Mouse (Mus musculus) limb, embryonic 15.5 days (tissue): ENCODE data around the gene Rpl10a. TPM values are rescaled to one million over a fixed set of nuclear protein-coding genes. Genes with fewer than 3 reads are reported as not detected.

Source experiments
- ATAC-seq: fragments of 200-750 bp; cut with Nextera tagmentation; 2 replicates; pipeline ENCODE4 v1.8.0; 2017; ENCODE audit warnings: low read depth, moderate TSS enrichment; ENCODE audit not compliant: insufficient number of reproducible peaks, low FRiP score, low TSS enrichment
- H3K27ac ChIP-seq: fragments of 300-500 bp; sonication (generic); 2 replicates; pipeline ENCODE4 v1.5.1; 2015; ENCODE audit warnings: moderate library complexity, mild to moderate bottlenecking, inconsistent platforms
- H3K27me3 ChIP-seq: fragments of 300-500 bp; sonication (generic); 2 replicates; pipeline ENCODE4 v1.6.1; 2015; ENCODE audit warnings: inconsistent platforms
- H3K36me3 ChIP-seq: fragments of 300-500 bp; sonication (generic); 2 replicates; pipeline ENCODE4 v1.6.1; 2015; ENCODE audit warnings: inconsistent platforms
- H3K4me1 ChIP-seq: fragments of 300-500 bp; sonication (generic); 2 replicates; pipeline ENCODE4 v1.6.1; 2015; ENCODE audit warnings: inconsistent platforms
- H3K4me2 ChIP-seq: fragments of 300-500 bp; sonication (generic); 2 replicates; pipeline ENCODE4 v1.6.1; 2015; ENCODE audit warnings: mild to moderate bottlenecking, inconsistent platforms
- H3K4me3 ChIP-seq: fragments of 300-500 bp; sonication (generic); 2 replicates; pipeline ENCODE4 v1.5.1; 2015; ENCODE audit warnings: mild to moderate bottlenecking, inconsistent platforms
- H3K9ac ChIP-seq: fragments of 300-500 bp; sonication (generic); 2 replicates; pipeline ENCODE4 v1.6.1; 2015; ENCODE audit warnings: inconsistent platforms
- H3K9me3 ChIP-seq: fragments of 300-500 bp; sonication (generic); 2 replicates; pipeline ENCODE4 v1.6.1; 2016; ENCODE audit warnings: inconsistent platforms
- WGBS: fragments of 180-500 bp; shearing (Covaris S2); methylation state at CpG from one replicate; pipeline ENCODE4 v1.1.7; 2015; 5-methylcytosine and 5-hydroxymethylcytosine counted together
- polyA plus RNA-seq: library from polyadenylated mRNA; unstranded; fragments of >200 nt; fragmentation: Nextera tagmentation; extraction: Ambion mirVana; gene quantifications from 2 replicates; pipeline ENCODE4 v1.2.1, GENCODE M21; 2015

Rpl10a gene
- polyA plus RNA-seq, 1 experiment from 2014 or later: 665 TPM

DNA sequence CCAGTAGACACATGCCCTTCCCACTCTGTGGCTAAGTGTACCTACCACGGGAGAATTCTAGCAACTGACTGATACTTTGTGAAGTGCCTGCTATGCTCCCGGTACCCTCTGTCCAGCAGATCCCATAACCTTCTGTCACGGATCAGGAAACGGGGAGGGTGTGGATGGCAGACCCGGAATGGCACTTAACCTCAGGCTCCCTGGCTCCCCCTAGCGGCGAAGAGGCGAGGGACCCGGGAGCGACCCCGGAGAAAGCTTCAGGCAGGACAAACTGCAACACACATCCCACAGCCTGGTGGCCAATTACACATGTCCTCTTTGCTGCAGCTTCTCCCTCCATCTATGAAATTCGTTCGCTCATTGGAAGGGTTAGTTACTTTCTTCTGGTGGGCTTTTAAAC, 40.2 kb downstream of the Rpl10a start:
- H3K36me3 ChIP-seq: no peaks in the 10 kb centered on the region
- no peak overlapping the region for H3K27ac ChIP-seq
- H3K4me2 ChIP-seq: no peak overlapping the region
- H3K4me1 ChIP-seq: peaks cover 20% of the 10 kb centered on the region
- H3K27me3 ChIP-seq: peaks cover 24% of the 10 kb centered on the region
- no peak for ATAC-seq
- 8% methylated on average over 13 of the region's 13 CpGs for WGBS
- H3K9me3 ChIP-seq: no peaks in the 10 kb centered on the region
- H3K9ac ChIP-seq: no peak overlapping the region
- H3K4me3 ChIP-seq: no peak overlapping the region

DNA sequence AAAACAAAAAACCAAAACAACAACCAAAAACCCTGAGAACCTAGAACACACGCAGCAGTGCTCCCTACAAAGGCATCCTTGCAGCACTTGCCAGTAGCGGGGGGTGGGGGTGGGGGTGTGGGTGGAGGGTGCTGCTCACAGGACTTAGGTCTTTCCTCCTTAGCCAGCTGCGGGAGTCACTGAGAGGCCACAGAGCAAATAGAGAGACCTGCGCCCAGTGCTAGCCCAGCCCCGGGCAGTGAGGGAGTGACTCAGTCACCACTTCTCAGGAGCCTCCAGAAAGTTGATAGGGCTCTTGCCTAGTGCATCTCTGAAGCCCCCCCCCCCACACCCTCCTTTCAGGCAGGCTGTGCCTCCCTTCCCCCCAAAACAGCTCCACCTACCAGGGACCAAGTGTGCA, 40.8 kb downstream of the Rpl10a start:
- peaks cover 22% of the 10 kb centered on the region for H3K27me3 ChIP-seq
- no peak overlapping the region for H3K9ac ChIP-seq
- H3K4me3 ChIP-seq: no peak overlapping the region
- 73% methylated on average over 5 of the region's 5 CpGs for WGBS
- no peak overlapping the region for H3K27ac ChIP-seq
- H3K36me3 ChIP-seq: no peaks in the 10 kb centered on the region
- no peaks in the 10 kb centered on the region for H3K9me3 ChIP-seq
- H3K4me2 ChIP-seq: no peak overlapping the region
- no peak for ATAC-seq
- peaks cover 14% of the 10 kb centered on the region for H3K4me1 ChIP-seq

DNA sequence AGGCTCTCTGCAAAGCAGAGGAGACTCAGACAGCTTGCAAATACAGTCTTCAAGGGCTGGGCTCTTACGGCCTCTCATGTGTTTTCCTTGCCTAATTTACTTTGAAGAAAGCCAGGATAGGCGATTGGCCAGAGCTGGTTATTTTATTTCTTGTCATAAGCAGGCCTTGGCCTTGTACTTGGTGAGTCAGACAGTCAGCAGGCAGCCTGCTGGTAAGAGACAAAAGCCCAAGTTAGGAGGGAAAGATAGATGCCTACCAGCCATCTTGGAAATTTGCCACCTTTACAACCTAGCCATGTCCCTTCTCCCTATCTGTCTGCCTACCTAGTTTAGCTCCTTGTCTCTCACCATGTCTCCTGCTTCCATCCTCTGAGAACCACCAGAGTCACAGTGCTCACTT, 43.0 kb downstream of the Rpl10a start:
- H3K27ac ChIP-seq: no peak overlapping the region
- H3K9me3 ChIP-seq: no peaks in the 10 kb centered on the region
- WGBS: 63% methylated on average over 2 of the region's 2 CpGs
- H3K9ac ChIP-seq: no peak overlapping the region
- no peaks in the 10 kb centered on the region for H3K36me3 ChIP-seq
- no peak overlapping the region for H3K4me3 ChIP-seq
- H3K4me2 ChIP-seq: no peak overlapping the region
- H3K4me1 ChIP-seq: peaks cover 13% of the 10 kb centered on the region
- ATAC-seq: no peak
- peaks cover 26% of the 10 kb centered on the region for H3K27me3 ChIP-seq

DNA sequence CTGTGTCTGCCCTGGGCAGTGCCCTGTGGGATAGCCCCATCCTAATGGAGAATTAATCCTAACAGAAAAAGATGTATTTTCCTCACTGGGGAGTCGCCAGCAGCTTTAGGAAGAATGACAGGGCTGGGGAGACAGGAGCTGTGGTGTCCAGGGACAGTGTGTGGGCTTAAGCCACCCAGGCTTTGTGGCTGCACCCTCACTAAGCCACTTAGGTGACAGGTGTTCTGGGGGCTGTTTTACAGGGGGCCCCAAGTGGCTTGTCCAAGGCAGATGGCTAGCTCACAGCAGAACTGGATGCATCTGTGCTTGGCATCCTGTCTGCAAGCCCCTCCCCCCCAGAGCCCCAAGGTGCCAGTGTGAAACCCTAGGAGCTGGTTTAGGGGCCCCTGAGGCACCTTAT, 43.7 kb downstream of the Rpl10a start:
- no peak overlapping the region for H3K9ac ChIP-seq
- H3K4me1 ChIP-seq: peaks cover 13% of the 10 kb centered on the region
- no peak overlapping the region for H3K4me3 ChIP-seq
- peaks cover 29% of the 10 kb centered on the region for H3K27me3 ChIP-seq
- no peaks in the 10 kb centered on the region for H3K36me3 ChIP-seq
- 79% methylated on average over 1 of the region's 1 CpGs for WGBS
- no peak overlapping the region for H3K4me2 ChIP-seq
- H3K27ac ChIP-seq: no peak overlapping the region
- no peak for ATAC-seq
- H3K9me3 ChIP-seq: no peaks in the 10 kb centered on the region

DNA sequence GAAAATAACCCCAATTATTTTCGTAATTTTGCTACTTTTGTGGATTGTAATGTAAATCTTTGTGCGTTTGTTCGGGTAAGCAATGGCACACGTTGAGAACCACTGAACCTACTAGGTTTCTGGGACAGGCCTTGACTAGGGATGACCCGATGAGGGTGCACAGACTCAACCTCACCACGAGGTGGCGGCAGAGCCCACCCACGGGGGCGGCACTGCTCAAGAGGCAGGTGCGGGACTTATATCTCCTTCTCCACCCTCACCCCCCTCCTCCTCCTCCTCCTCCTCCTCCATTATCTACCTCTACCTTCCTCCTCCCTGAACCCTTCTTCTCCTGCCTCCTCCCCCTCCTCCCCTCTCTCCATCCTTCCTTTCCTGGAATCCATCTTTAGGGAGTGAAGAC, 45.5 kb downstream of the Rpl10a start:
- Histone ChIP-seq H3K9me3 (no peaks in the 10 kb centered on the region), H3K36me3 (no peaks in the 10 kb centered on the region), H3K4me1 (peaks cover 7% of the 10 kb centered on the region), H3K9ac (no peak overlapping the region), H3K27ac (no peak overlapping the region), H3K4me3 (no peak overlapping the region), H3K4me2 (no peak overlapping the region), H3K27me3 (peaks cover 31% of the 10 kb centered on the region)
- ATAC-seq: no peak
- WGBS: 17% methylated on average over 10 of the region's 10 CpGs

DNA sequence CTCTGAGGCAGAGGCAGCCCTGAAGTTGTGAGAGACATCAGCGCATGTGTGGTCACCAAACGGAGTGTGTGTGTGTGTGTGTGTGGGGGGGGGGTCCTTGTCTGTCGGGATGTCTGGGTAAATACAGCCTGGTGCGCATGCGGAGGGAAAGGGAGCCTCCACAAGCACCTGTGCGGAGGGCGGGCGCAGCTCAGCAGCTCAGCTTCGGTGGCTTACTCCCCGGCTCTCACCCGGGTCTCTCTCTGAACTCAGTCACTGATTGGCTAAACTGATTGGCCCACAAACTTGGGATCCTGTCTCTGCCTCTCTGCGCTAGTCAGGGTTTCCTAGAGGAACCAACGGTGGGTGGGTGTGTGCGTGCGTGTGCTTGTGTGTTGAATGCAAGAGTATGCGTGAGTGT, 46.2 kb downstream of the Rpl10a start:
- Histone ChIP-seq H3K27ac (no peak overlapping the region), H3K27me3 (peaks cover 31% of the 10 kb centered on the region), H3K4me3 (no peak overlapping the region), H3K9me3 (no peaks in the 10 kb centered on the region), H3K4me1 (peaks cover 7% of the 10 kb centered on the region), H3K9ac (no peak overlapping the region), H3K4me2 (no peak overlapping the region), H3K36me3 (no peaks in the 10 kb centered on the region)
- no peak for ATAC-seq
- 22% methylated on average over 15 of the region's 16 CpGs for WGBS

DNA sequence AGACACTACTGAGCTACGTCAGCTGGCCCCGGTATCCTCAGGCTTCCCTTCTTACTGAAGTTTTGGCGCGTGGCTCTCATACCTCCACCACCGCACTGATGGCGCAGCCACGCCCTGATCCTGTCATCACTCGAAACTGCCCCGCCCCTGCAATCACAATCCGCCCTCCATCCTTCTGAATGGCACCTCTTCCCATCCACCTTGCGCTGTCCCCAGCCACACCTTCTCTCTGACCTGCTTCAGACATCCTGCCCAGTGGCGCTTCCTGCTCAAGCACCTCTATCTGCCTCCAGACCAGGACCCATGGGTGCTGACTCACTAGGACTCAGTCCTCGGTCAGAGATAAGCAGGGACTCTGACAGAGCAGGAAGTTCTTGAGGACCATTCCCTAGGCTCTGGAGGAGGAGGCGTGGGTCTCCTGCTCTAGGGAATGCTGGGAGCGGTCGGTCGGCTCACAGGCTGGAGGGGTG, 47.4 kb downstream of the Rpl10a start:
- Histone ChIP-seq H3K27ac (no peak overlapping the region), H3K4me2 (no peak overlapping the region), H3K36me3 (no peaks in the 10 kb centered on the region), H3K4me3 (no peak overlapping the region), H3K4me1 (peaks cover 7% of the 10 kb centered on the region), H3K27me3 (peaks cover 31% of the 10 kb centered on the region), H3K9me3 (no peaks in the 10 kb centered on the region), H3K9ac (no peak overlapping the region)
- ATAC-seq: no peak
- WGBS: 7% methylated on average over 17 of the region's 17 CpGs

DNA sequence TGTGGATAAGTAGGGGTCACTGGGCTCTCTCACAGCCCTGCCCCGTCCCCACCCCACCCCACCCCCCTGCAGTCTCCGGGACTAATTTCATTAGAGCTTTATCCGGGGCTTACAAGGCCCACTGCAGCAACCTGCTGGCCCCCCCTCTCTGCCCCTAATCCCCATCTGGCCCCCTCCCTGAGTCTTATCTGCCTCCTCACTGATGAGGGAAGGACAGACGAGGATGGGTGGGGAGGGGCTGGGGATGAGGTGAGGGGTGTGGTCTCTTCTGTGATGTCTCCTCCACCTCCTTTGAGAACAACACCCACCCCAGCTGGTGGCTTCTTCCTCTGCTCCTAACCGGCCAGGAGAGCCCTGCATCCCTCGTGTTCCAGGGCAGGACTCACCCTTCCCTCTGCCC, 52.0 kb downstream of the Rpl10a start:
- H3K9ac ChIP-seq: no peak overlapping the region

More for the DNA sequence above, 52.0 kb downstream of the Rpl10a start:
- Histone ChIP-seq H3K4me1 (peaks cover 7% of the 10 kb centered on the region; the same call in 1 of the 2 replicates), H3K4me2 (no peak overlapping the region), H3K4me3 (no peak overlapping the region), H3K36me3 (no peaks in the 10 kb centered on the region), H3K27me3 (peaks cover 16% of the 10 kb centered on the region), H3K9me3 (no peaks in the 10 kb centered on the region), H3K27ac (no peak overlapping the region)
- 13% methylated on average over 6 of the region's 6 CpGs for WGBS
- ATAC-seq: no peak

Other genes with a start within 250 kb of the Rpl10a start
- 1.5 TPM in 2 replicates for gene Tcp11, start 247.8 kb upstream of the Rpl10a start, polyA plus RNA-seq
- gene Scube3, start 186.3 kb upstream of the Rpl10a start, polyA plus RNA-seq: 4.2 and 6.9 TPM in 2 replicates
- 30.9 and 33.6 TPM in 2 replicates for gene Zfp523, start 151.3 kb upstream of the Rpl10a start, polyA plus RNA-seq
- gene Def6, start 120.7 kb upstream of the Rpl10a start, polyA plus RNA-seq: 19.2 and 20.5 TPM in 2 replicates
- gene Ppard, start 95.8 kb upstream of the Rpl10a start, polyA plus RNA-seq: 3.4 and 3.6 TPM in 2 replicates
- gene Fance, start 15.0 kb upstream of the Rpl10a start, polyA plus RNA-seq: 30.6 and 33.9 TPM in 2 replicates
- 15.5 and 16.2 TPM in 2 replicates for gene Tead3, start 22.3 kb downstream of the Rpl10a start, polyA plus RNA-seq
- 5.4 and 6.2 TPM in 2 replicates for gene Tulp1, start 36.8 kb downstream of the Rpl10a start, polyA plus RNA-seq
- gene Fkbp5, start 189.1 kb downstream of the Rpl10a start, polyA plus RNA-seq: 29.8 and 42.1 TPM in 2 replicates
- gene Armc12, start 202.3 kb downstream of the Rpl10a start, polyA plus RNA-seq: not detected in 2 replicates
- gene Clpsl2, start 220.9 kb downstream of the Rpl10a start, polyA plus RNA-seq: not detected in 2 replicates
- gene Clps, start 232.3 kb downstream of the Rpl10a start, polyA plus RNA-seq: 0.47 and 1.8 TPM in 2 replicates
- 0.40 and 0.60 TPM in 2 replicates for gene Lhfpl5, start 247.2 kb downstream of the Rpl10a start, polyA plus RNA-seq